Mouse (Mus musculus) adrenal gland, adult 8-10 months (tissue): Measurements from ENCODE around the gene Fam171a2. TPM values are rescaled to one million over a fixed set of nuclear protein-coding genes. Genes with fewer than 3 reads are reported as not detected.

ENCODE experiments used
- DNase-seq: peaks from one replicate; pipeline ENCODE4 v3.0.0; 2022
- total RNA-seq, 4 experiments: library from RNA; stranded (reverse); gene quantifications; 2 replicates each; pipeline ENCODE4 v1.2.4; 2022

Fam171a2 gene
- total RNA-seq, 4 experiments from 2014 or later: 3.8 to 6.2 (median 5.0) TPM

DNA sequence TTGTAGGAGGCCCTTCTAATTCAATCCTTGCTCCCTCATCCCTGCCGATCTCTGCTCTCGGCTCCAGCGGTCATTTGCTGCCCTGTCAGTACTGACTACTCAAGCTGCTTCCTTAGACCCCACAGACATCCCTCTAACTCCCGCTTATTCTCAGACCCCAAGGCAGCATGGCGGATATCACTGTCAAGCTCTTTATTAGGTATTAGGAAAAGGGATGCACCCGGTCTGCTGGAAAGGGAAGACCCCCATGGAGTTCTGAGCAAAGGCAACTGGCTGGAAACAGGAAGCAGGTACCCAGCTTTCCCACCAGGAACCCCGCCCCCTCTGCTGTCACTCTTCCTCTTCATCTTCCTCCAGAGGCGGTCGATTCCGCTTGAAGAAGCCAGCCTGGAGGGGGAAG lies 5.6 kb upstream of the Fam171a2 start:
- no peak for DNase-seq

DNA sequence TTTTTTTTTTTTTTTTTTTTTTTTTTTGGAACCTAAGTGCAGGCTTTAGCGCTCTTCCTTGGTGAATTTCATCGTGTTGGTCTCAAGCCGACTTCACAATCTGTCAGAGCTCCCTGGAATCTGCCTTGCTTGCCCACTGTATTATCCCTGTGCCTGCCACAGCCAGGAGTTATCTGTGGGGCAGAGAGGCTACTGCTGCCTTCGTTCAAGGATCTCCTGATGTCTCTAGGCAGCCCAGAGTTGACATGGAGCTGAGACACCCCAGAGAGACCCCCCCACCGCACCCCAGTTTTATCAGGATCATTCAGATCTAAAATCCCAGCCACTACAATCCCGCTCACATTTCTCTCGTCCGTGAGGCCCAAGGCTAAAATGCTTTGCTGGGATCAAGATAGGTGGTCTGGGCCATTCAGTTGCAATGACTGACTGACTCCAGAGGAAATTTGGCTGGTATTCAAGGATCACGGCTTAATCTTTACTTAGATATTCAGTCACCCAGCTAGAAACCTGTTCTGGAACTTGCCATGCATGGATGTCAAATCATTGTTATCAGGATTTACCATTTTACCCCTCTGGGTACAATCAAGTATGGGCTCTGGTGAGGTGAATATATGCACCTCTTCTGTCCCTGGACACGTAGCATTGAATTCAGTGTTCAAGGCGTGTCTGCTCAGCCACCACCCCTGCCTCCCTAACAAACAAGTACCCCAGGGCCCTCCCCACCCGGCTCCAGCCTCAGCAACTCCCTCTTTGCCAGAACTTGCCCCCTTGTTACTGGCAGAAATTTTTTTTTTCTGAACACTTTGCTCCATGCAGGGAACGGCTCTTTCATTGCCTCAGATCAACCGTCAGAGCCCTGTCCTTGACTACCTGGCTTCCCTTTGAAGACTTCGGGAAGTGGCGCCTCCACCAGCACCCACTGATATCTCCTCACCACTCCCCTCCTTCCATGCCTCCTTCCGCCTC lies 1.8 kb upstream of the Fam171a2 start:
- no peak for DNase-seq

DNA sequence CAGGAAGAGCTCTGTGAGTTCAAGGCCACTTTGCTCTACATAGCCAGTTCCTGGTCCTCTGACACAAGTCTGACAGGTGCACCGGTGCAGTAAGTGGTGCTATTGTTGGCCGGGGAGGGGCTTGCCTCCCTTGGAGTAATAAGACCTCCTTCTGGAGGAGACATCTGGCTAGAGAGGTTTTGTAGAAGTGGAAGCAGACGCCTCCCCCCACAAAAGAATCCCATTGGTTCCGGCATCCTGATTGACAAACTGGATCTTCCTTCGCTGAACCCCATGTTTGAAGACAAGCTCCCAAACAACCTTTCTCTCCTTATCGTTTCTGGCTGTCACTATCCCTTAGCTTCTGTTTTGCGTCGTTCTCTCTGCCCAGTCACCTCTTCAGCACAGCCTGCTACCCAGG lies 845 bp upstream of the Fam171a2 start:
- DNase-seq: no peak

DNA sequence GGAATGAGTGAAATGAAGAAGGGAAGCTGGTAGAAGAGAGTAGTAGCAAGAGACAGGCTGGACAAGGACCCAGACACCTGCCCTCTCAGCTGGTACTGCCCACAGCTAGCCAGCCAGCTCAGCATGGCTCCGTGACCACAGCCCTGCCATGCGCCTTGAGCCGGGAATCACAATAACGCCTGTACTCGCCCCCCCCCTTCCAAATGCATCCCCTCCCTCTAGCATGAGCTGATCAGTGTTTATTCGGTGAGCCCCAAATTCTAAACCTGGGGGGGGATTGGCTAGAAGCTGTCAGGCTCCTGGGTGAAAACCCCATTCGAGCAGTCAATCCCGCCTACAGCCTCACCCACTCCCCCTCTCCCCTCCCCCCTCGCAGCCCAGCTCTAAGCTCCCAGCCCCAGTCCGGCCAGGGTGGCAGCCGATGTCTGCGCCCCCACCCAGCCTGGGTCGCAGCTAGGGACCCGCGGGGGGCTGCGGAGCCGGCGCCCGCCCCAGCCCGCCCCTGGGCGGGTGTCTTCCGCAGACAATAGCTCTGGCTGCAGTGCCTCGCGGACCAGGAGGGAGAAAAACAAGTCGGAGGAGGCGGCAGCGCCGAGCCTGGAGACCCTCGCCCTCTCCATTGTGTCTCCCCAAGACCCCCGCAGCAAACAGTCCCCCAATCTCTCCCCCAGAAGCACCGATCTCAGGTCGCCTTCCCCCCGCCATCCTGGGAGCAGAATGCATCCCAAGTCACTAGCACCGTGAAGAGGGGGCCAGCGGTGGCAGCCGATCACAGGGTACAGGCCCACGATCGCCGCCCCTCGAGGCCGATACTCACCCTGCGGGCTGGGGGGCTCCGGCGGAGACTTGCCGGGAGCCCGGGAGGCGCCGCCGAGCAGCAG lies 661 bp downstream of the Fam171a2 start:
- no peak for DNase-seq

DNA sequence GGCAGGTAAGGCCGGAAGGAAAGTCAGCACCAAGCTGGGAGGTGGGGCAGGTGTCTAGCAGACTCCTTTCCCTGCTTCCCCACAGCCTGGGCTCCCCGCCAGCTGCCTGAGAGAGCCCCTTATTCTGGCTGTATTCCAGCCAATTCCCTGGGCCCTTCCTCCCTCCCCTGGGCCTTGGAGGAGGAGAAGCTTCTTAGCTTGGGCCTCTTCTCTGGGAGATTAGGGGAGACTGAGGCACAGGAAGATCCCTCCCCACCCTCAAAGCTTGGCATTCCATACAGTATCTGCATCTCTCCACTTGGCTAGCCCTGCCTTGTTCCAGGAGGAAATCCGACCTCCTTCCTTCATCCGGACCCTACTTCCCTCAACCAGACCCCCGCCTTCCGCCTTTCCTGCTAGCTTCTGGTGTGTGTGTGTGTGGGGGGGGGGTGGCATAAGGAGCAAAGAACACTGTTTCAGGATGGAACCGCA lies 1.6 kb downstream of the Fam171a2 start:
- no peak for DNase-seq

DNA sequence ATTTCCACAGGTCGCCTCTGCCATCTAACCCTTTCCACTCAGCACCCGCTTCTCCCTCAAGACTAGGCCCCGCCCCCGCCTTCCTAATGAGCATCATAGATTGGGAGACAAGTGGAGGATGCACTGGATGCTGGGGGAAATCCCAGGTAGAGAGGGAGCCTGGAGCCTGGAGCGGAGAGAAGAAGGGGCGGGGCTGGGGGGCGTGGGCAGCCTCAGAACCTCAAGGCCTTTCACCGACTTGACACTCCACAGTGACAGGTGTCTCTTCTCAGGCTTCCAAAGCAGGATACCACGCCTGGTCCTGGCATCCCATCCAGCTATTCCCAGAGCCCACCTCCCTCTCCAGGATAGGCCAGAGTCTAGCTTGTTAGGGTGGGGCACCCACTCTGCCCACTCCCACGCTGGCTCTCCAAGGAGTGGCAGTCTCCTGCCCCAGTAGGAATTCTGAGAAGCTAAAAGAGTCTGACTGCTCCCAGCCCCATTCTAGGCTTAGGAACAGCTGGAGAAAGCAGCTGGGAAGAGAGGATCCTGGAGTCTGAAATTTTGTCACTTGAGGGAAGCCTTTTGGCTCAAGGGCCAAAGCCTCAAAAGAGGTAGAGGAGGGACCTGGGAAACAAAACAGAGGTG lies 2.1 kb downstream of the Fam171a2 start:
- no peak for DNase-seq

DNA sequence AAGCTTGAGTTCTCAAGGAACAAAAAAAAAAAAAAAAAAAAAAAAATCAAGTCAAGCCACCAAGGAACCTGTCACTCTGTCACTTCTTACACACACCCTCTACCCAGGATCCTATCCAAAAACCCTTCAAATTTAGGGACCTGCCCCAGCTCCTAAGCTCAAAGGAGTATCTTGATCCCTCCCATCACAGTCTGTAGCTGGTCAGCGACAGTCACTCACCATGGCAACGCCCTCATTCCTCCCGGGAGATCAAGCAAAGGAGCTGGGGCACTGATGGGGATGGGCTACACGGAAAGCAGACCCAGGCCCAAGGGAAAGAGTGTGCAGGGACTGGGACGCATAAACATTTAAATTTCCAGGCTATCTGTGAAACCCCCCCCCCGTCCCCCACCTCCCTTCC lies 2.7 kb downstream of the Fam171a2 start:
- DNase-seq: no peak

DNA sequence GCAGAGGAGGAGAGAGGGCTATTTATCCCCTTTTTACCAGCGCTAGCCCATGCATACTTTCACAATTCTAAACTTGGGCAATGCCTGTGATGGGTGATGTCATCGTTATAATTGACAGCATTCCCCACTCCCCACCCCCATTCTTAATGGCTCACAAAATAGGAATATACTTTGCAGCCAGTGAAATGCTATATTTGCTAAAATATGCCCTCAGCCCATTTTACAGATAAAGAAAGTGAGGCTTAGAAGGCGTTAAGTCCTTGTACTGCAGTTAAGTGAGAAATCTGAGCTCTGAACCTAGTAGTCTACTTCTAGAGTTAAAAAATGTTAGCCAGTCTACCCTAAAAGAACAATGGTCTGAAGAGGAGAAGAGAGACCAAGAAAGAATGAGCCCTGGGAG lies 3.2 kb downstream of the Fam171a2 start:
- no peak for DNase-seq

DNA sequence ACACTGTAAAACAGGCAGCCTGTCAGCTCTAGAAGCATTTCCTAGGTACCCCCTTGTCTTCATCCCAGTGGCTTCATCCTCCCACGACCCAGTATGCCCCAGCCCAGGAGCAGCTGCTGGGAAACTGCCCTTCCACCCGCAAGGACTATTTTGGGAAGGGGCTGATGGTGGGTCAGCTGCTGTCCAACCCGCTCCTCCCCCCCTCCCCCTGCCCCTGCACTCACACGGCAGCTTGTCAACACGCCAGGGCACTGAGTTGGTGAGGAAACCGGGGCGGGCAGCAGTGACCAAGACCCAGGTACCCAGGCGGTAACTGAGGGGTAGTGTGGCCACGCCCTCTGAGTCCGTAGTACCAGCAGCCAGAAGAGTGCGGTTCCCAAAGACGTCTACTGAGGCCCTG lies 3.7 kb downstream of the Fam171a2 start:
- no peak for DNase-seq

DNA sequence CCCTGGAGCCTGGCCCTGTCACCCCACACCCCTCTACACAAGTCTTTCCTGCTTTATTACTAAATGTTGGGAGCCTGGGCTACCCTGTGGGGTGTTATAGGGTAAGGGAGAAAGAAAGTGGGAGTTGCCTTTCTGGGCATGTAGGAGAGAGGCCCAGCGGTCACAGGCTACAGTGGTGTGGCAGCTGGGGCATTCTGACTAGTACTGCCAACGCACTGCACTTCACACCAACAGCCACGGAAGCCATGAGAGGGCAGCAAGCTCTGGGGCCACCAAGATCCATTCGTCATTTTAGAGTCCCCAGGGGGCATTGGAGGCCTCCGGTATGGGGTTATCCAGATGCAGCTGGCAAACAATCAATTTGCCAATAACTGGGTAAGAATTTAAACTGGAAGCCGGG lies 5.4 kb downstream of the Fam171a2 start:
- DNase-seq: no peak

DNA sequence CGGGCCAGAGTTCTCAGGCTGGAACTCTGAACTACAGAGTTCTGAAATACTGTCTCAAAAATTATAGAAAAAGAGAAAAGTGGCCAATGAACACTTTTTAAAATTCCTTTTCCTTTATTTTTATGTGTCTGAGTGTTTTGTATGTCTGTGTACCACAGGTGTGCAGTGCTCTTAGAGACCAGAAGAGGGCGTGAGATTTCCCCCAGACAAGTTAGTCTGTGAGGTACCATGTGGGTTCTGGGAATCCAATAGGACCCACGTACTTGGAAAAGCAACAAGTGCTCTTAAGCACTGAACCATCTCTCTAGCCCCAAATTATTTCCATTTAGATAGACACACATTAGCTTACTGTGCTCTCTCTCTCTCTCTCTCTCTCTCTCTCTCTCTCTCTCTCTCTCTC lies 6.0 kb downstream of the Fam171a2 start:
- DNase-seq: no peak

DNA sequence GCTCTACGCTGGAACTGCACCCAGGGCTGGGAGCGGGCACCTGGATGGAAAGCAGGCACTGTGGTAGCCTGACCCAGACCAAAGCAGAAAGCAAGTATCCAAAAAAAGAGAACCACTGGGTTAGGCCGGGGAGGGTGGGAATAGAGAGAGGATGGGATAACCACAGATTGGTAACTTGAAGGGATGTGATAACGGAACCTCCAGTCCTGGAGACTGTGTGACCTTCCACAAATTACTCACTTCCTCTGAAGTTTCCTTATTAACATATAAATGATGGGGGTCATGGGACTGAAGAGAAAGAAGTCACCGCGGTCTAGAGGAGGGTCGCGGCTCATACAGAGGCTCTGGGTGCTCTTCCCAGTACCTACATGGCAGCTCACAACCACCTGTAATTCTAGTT lies 7.2 kb downstream of the Fam171a2 start:
- DNase-seq: no peak

DNA sequence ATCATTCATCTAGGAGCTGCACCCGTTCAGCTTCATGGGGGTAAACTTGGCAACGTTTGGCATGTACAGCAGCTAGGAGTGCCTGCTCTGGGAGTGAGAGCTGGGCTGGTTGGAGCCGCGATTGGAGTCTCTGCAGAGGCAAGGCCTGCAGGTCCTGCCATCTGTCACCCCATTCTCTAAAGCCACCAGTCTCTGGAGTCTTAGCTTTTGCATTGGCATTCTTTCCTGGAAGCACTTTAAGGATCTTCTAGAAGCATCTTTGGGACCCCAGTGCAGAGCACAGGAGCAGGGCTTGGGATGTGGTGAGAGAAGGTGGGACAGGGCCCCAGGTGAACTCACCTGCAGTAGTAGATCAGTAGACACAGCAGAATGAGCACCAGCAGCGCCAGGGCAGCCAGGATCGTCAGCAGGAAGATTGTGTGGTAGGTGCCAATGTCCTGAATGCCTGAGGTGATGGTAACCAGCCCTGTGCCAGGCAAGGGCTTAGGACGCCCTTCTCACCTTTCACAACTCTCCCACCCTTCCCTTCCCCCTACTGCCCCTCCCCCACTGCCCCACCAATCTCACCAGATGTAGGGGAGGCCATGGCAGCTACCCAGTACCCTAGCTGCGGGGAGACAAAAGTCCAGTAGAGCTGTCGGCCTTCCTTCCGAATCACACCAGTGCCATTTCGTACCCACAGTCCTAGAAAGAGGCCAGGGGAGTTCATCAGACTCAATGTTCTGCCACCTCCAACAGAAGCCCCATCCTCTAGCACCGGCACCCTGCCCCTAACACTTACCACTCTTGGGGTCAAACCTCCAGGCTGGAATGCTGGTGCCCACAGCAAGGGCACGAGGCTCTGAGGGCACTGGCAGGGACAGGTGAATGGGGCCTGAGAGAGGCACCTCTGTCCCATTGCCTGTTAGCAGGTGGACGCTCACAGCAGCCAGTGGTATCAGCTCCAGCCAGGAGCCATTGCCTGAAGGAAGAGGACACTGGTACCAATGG lies 8.1 kb downstream of the Fam171a2 start:
- DNase-seq: no peak

DNA sequence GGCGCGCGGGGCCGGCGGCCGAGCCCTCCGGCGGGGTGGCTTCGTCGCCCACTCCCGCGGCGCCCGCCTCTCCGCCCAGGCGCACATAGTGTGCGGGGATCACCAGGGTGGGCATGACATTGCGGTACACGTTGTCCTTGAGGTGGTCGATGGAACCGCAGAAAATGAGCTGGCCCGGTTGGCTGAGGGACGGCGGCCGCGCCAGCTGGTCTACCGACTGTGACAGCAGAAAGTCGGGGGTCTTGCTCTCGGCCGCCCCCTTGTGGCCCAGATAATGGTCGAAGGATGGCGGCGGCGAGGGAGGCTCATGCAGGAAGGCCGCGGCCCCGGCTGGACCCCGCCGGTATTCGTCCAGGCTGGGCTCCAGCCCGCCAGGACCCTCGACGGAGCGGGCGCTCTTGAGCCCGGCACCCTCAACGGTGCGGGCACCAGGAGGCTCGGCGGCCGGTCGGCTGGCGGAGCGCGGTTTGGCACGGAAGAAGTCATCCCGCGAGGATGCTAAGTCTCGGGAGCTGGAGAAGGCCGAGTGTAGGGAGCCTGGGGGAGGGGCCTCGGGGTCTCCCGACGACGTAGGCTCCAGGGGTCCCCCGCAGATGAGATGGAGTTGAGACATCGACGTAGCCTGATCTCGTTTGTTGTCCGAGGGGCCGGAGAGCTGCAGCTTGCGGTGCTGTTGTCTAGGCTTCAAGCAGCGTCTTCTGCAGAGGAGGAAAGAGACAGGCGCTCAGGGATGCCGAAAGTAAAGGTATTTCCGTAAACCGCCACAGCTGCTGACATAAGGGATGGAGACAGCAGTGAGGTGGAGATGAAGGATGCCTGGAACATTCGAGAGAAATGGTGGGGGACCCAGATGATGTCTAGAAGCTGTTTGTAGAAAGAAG lies 9.0 kb downstream of the Fam171a2 start:
- DNase-seq: peak; percentile 61

DNA sequence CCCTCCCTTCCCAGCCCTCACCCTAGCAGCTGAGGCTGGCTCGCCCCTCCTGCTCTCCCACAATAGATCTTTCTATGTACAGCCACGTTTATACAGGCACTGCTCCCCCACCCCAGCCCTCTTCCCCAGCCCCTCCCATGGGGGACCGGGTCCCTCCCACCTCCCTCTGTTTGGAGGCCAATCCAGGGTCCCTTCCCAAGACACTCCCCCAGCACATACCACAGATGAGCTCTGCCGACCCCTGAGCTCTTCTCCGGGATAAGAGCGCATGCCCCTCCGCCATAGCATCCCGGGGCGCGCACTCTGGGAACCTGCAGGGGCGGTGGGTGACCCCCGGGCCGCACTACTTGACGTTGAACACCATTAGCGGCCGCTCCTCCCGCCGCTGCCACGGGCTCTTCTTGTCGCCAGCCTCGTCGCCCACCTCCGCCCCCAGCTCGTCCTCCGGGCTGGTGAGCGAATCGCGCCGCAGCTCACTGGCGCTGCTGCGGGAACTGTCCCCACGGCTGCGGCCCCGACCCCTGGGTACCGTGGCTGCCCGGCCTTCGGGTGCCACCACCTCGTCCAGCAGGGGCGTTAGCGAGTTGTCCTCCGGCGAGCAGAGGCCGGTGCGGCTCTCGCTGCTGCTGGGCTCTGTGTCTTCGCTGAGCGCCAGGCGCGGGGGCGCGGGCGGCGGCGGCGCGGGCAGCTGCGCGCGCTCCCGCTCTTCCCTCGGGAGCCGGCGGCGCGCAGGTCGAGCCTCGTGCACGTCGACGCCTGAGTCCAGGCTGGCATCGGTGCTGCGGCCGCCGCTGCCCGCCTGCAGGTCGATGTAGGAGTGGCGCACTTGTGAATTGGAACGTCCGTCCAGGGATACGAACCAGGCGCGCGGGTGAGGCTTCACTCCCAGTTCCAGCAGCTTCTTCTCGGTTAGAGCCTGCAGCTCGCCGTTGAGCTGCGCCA lies 10.1 kb downstream of the Fam171a2 start:
- DNase-seq: peak; percentile 65

DNA sequence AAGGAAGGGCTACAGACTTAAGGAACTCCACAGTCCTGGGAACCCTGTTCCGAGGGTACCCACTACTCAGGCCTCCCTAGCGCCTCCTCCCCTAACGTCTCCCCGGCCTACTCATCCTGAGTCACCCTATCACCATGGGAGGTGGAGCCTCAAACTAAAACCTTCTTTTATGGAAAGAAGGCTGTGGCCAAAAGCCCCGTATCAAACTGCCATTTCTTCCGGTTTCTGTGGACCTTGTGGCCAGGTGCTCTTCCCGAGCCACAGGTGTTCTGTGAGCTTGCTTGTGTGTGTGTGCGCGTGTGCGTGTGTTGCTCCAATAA lies 11.1 kb downstream of the Fam171a2 start:
- no peak for DNase-seq

DNA sequence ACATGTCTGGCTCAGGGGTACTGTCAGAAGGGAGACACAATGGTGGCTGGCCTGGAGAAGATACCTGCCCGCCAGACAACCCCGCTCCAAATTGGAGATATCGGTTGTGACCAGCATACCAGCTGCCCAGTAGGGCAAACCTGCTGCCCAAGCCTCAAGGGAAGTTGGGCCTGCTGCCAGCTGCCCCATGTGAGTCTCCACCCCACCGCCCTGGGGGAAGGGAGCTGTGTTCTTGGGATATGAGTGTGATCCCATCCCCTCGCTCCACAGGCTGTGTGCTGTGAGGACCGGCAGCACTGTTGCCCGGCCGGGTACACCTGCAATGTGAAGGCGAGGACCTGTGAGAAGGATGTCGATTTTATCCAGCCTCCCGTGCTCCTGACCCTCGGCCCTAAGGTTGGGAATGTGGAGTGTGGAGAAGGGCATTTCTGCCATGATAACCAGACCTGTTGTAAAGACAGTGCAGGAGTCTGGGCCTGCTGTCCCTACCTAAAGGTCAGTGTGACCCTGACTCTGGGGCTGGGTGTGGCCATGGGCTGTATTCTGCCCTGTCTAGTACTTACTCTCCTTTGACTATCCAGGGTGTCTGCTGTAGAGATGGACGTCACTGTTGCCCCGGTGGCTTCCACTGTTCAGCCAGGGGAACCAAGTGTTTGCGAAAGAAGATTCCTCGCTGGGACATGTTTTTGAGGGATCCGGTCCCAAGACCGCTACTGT lies 11.6 kb downstream of the Fam171a2 start:
- peak; percentile 58 for DNase-seq

DNA sequence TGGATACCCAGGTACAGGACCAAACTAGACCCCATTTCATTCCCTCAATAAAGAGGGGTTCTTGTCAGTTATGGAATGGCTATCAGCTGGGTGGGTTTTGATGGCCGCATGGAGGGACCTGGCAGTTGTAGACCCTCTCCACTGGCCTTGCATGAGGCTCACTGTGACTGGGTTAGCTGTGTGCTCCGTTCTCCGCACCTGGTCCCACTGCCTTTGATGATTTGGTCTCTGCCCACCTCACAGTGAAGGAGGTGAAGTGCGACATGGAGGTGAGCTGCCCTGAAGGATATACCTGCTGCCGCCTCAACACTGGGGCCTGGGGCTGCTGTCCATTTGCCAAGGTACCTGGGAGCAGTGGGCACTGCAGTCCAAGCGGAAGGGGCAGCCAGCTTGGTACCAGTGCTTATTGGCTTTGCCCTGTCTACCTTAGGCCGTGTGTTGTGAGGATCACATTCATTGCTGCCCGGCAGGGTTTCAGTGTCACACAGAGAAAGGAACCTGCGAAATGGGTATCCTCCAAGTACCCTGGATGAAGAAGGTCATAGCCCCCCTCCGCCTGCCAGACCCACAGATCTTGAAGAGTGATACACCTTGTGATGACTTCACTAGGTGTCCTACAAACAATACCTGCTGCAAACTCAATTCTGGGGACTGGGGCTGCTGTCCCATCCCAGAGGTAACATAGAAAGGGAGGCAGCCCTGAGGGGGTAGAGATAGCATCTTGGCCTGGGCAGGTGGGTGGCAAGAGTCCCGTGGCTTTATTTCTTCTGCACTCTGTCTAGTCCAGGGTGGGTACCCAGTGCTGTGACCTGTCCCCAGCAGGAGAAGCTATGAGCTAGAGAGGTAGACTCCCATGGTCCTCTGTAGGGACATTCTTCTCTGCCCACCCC lies 12.4 kb downstream of the Fam171a2 start:
- no peak for DNase-seq
